Mouse (Mus musculus) urinary bladder, adult 2 months (tissue): ENCODE data around the gene Tmem106c. TPM values are rescaled to one million over a fixed set of nuclear protein-coding genes. Genes with fewer than 3 reads are reported as not detected.

Experiments used
- DNase-seq: peaks from one replicate; pipeline ENCODE4 v3.0.0; 2022; ENCODE audit warnings: low spot score
- polyA plus RNA-seq: library from polyadenylated mRNA; depleted of rRNA; stranded (reverse); fragments of >200 nt; gene quantifications from 2 replicates; pipeline ENCODE4 v1.2.3, GENCODE M21; 2012; rRNA removed

The Tmem106c gene
- polyA plus RNA-seq, 1 experiment: 80.9 TPM

DNA sequence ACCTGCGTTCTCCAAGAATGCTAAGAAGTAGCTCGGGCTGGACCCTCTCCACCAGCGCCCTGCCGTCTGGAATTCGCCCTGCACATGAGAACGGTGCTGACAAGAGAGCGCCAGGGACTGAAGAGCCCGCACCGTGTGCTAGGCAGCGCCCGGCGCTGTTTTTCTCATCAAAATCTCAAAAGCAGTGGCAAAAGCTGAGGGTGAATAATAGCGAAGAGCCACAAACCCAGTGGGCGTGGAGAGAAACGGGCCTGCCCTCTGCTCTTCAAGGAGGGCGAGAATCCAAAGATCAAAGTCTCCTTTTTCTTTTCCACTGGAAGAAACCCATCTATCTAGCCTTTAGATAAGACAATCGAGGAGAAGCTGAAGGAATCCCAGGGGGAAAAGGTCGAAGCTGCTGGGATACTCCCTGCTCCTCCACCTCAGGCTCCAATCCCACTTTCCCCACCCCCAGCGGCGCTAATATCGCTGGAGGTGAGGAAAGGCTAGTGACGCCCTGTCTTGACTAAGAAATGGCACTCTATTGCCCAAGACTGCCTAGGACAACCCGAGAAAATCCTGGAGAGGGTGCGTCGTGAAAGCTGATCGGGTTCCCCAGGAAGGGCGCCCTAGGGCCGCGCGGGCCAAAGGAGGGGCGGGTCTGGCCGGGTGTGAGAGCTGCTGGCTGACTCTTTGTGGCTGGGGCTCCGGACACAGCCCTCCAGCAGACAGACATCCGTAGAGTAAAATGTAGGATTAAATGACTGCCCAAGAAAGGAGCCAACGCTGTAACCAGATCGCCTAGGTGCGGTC, 37.5 kb downstream of the Tmem106c start:
- no peak for DNase-seq

DNA sequence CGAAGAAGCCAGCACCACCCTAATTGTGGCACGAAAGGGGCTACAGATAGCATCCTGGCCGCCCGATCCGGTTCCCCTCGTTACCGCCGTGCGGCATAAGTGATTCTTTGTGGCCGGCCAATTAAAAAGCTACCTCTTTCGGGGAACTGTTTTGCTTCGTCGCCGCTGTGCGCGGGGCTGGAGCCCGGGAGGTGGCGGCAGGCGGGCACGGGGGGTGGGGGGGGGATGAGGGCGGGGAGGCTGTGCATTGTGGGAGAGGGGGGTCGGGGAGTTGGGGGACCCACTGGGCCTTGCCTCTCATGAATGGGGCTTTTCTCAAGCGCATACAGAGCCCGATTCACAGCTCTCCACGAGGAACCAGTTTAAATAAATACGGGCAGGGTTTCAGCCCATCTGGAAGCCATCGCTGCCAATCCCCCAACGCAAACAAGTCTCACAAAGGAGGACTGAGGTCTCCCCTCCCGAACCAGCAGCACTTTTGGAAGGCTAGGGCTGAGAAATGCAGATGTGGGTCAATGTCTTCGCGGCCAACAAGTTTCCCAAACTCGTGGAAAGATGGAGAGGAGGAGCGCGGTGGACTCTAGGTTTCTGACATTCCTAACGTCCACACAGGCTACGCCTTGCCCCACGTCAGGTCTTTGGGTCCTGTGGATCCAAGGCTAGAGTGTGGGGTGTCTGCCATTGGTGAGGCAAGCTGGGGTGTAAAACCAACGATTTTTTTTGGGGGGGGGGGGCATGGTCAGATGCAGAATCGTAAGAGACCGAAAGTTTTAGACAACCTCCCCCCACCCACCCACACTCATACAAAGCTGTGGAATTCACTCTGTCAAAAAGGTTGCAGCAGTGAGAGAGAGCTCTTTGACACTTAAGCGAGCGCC, 38.4 kb downstream of the Tmem106c start:
- no peak for DNase-seq

DNA sequence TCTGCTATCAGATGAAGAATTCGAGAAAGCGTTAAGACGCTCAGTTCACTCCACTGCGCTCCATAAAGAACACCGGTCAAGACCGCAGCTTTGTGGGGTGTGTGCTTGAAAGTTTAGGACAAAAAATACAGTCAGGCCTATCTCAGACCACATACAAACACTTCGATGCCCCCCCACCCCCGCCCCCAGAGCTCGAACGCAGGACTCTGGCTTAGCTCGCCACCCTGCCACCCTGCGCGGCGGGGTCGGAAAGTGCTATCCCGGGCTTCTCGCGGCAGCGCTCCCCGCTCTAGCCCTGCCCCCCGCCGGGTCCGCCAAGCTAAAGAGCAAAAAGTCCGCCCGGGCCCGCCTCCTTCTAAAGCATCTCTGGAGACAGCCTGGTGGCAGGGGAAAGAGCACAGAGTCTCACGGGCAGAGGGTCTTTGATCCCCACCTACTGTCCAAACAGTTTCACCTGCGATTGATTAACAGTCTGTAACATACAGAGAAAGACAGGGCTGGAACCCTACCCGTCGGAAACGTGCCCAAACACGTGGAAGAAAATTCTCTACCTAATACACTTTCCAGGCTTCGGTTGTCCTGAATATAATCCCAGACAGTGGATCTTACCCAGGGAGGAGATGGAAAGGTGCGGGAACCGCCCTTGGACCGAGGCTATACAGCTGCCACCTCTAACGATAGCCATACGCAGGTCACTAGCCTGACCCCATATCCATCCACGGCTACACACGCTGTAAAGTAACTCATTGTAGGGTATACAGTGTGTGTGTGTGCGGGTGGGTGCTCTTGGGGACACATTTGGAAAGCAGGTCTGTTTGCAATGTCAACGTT, 39.2 kb downstream of the Tmem106c start:
- no peak for DNase-seq

DNA sequence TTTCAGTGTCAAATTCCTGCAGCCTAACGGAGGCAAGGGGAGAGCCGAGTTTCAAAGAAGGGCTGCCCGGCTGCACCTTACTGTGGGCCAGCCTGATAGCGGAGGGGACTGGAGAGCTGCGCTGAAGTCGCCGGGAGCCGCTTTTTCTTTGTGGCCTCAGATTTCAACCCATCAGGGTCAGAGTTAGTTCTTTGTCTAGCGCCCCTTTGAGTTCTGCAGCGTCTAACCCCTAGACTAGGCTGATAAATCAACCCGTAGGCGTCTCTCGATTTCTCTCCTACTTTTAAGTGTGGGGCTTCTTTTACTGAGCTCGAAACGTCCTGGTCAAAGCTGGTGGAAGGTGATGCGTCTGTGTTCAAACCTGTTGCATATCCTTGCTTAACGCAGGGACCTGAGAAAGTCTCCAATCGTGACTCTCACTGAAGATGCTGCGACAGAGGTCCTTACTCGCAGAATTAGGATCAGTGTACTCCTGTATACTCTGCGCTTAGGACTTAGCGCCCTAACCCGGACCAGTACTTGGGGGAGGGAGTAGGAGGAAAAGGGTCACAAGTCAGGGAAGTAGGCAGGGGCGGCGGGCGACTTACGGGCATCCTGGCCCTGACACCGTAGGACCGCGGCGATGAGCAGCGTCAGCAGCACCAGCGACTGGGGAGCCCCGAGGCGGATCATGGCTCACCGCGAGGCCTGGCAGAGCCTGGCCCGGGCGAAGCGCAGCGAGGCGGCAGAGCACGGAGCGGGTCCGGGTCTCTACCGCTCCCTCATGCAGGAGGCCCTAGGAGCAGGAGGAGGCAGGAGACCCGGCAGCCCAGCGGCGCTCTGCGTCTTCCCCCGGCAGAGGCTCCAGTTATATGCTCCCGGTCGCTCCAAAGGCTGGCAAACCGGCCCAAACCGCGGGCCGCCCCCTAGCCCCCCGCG, 40.1 kb downstream of the Tmem106c start, which contains the start of gene Col2a1:
TSS of gene Col2a1 (minus strand) at position 874 of the 918 bp plus-strand sequence.
- DNase-seq: no peak

DNA sequence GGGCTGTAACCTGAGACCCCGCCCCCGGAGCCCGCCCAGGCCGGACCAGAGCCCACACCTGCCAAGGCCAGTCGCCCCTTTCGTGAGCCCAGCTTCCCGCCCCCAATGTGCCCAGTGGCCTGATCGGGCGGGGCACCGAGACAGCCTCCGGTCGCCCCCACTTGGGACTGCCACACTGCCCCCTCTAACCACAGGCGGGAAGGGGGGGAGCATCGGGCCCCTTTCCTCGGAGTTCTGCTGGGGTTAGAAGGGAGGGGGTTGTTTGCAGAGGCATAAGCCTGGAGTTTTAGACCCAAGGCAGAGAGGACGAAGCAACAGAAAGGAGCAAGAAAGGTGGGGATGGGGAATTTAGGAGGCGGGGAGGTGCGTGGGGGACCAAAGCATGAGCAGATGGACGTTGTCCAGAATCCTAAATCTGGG, 40.8 kb downstream of the Tmem106c start:
- DNase-seq: no peak

DNA sequence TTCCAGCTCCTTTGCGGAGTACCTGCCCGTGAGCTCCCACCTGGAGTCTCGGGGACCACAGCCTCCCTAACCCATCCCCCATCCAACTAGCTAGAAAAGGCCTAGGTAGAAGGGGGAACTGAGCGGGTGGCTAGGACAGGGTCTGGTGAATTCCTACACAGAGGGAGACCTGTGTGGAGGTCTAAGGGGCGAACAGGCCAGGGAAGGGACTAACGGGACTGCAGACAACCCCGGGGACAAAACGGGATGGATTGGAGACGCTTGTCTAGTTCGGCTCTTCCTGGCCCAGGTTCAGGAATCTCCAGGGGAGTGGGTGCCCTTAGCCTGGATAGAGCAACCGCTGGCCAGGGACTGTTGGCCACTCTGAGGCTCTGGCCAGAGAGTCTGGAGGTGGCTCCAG, 41.2 kb downstream of the Tmem106c start:
- DNase-seq: no peak

DNA sequence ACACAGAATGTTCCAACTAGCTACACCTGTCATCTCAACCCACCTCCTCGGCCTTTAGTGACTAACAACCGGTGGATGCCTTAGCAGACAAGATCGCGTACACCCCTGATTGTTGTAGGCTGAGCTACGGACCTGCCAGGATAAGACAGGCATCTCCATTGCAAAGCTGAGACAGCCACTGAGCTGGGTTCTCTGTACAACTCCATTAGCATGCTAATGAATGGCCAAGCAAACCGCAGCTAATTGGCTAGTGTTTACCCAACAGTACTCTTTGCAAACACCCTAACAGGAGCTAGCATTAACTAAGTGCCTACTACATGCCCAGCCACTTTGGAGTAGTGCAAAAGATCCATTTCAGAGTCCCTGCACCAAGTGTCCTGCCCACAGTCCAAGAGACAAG, 48.8 kb downstream of the Tmem106c start:
- DNase-seq: no peak

DNA sequence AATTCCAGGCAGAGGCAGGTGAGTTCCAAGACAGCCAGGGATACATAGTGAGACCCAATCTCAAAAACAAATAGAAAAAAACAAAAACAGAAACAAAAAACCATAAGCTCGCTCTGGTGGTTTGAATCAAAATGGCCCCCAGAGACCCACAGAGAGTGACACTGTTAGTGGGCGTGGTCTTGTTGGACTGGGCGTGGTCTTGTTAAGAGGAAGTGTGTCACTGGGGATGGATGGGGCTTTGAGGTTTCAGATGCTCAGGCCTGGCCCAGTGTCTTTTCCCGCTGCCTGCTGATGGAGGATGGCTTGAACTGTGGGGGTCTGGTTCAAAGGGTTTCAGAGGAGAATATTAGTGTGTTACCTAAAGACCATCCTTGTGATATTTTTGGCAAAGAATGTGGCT, 53.9 kb downstream of the Tmem106c start:
- no peak for DNase-seq

DNA sequence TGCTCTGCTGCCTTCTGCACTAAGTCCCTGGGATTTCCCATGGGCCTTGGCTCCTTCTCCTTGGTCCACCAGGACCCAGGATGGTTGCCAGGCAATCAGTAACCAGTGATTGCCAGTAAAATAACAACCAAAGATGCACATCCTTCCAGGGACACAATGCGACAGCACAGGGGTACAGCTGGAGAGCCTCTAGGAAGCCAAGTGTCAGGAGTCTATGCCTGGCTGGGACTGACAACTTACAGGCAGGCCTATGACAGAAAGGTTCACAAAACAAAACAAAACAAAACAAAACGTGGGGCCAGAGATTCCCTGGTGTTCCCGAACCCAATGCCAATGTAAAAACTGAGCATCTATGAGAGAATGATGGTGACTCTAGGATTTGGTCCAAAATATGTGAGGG, 55.0 kb downstream of the Tmem106c start:
- DNase-seq: no peak

Other genes with a start within 250 kb of the Tmem106c start
- gene Endou, start 232.9 kb upstream of the Tmem106c start, polyA plus RNA-seq: 1.7 and 2.1 TPM in 2 replicates
- 17.8 and 19.2 TPM in 2 replicates for gene Rapgef3, start 196.2 kb upstream of the Tmem106c start, polyA plus RNA-seq
- 72.4 and 91.1 TPM in 2 replicates for gene Slc48a1, start 185.7 kb upstream of the Tmem106c start, polyA plus RNA-seq
- 45.3 and 45.8 TPM in 2 replicates for gene Hdac7, start 119.7 kb upstream of the Tmem106c start, polyA plus RNA-seq
- 1.3 and 1.6 TPM in 2 replicates for gene Vdr, start 53.6 kb upstream of the Tmem106c start, polyA plus RNA-seq
- gene Col2a1, start 40.5 kb downstream of the Tmem106c start, polyA plus RNA-seq: 0.08 and 0.10 TPM in 2 replicates
- gene Pfkm, start 128.4 kb downstream of the Tmem106c start, polyA plus RNA-seq: 69.9 TPM in 2 replicates
- 18.4 and 20.0 TPM in 2 replicates for gene Senp1, start 129.5 kb downstream of the Tmem106c start, polyA plus RNA-seq
- gene Asb8, start 201.4 kb downstream of the Tmem106c start, polyA plus RNA-seq: 56.1 and 59.9 TPM in 2 replicates
- gene Ccdc184, start 203.0 kb downstream of the Tmem106c start, polyA plus RNA-seq: 3.6 and 4.2 TPM in 2 replicates
- not detected in 2 replicates for gene Olfr288, start 231.3 kb downstream of the Tmem106c start, polyA plus RNA-seq